Mouse (Mus musculus) hindbrain, postnatal 0 days (tissue): ENCODE results near the gene Gnpat. TPM values are rescaled to one million over a fixed set of nuclear protein-coding genes. Genes with fewer than 3 reads are reported as not detected.
A peak's percentile ranks its signal among the peaks of the same experiment; 100 is the strongest.

Source experiments
- ATAC-seq: fragments of 200-750 bp; cut with Nextera tagmentation; 2 replicates; pipeline ENCODE4 v1.8.0; 2017; ENCODE audit warnings: mild to moderate bottlenecking, moderate TSS enrichment, moderate library complexity
- DNase-seq: peaks from one replicate; pipeline ENCODE4 v3.0.0-alpha.2; 2015; ENCODE audit warnings: low spot score
- H3K27ac ChIP-seq: fragments of 300-500 bp; sonication (generic); 2 replicates; pipeline ENCODE4 v1.5.1; 2014; ENCODE audit warnings: mild to moderate bottlenecking
- H3K27me3 ChIP-seq: fragments of 300-500 bp; sonication (generic); 2 replicates; pipeline ENCODE4 v1.6.1; 2014; ENCODE audit warnings: low read length, mixed read lengths; ENCODE audit not compliant: insufficient read depth
- H3K36me3 ChIP-seq: fragments of 300-500 bp; sonication (generic); 2 replicates; pipeline ENCODE4 v1.6.1; 2014; ENCODE audit warnings: low read length, mixed read lengths; ENCODE audit not compliant: insufficient read depth
- H3K4me1 ChIP-seq: fragments of 300-500 bp; sonication (generic); 2 replicates; pipeline ENCODE4 v1.6.1; 2014; ENCODE audit warnings: antibody characterized with exemption, low read length, mixed read lengths; ENCODE audit not compliant: insufficient read depth
- H3K4me2 ChIP-seq: fragments of 300-500 bp; sonication (generic); 2 replicates; pipeline ENCODE4 v1.6.1; 2014; ENCODE audit warnings: low read depth, mild to moderate bottlenecking, low read length, moderate library complexity, mixed read lengths
- H3K4me3 ChIP-seq: fragments of 300-500 bp; sonication (generic); 2 replicates; pipeline ENCODE4 v1.5.1; 2014; ENCODE audit warnings: low read length
- H3K9ac ChIP-seq: fragments of 300-500 bp; sonication (generic); replicated peaks from 2 replicates; pipeline ENCODE4 v1.6.1; 2014; ENCODE audit warnings: mild to moderate bottlenecking, low read length, moderate library complexity, mixed read lengths
- H3K9me3 ChIP-seq: fragments of 300-500 bp; sonication (generic); 2 replicates; pipeline ENCODE4 v1.6.1; 2016; ENCODE audit warnings: low read length, mixed read lengths
- CTCF ChIP-seq: IDR thresholded peaks from 2 replicates; pipeline ENCODE4 v1.5.1; 2016; ENCODE audit warnings: antibody characterized with exemption, control low read depth, low read depth
- WGBS: fragments of 180-500 bp; shearing (Covaris S2); extraction: QIAGEN DNeasy Blood & Tissue Kit; methylation state at CpG from one replicate; pipeline ENCODE4 v1.1.7; 2014; 5-methylcytosine and 5-hydroxymethylcytosine counted together
- polyA plus RNA-seq: library from polyadenylated mRNA; unstranded; fragments of >200 nt; fragmentation: Nextera tagmentation; extraction: Ambion mirVana; gene quantifications from 2 replicates; pipeline ENCODE4 v1.2.1, GENCODE M21; 2015
- total RNA-seq: library from RNA; depleted of rRNA; stranded (reverse); fragments of >200 nt; gene quantifications from 2 replicates; pipeline ENCODE4 v1.2.3, GENCODE M21; 2014

The Gnpat gene
- total and polyA plus RNA-seq, 2 experiments from 2014 or later = 47.2 to 53.5 TPM

DNA sequence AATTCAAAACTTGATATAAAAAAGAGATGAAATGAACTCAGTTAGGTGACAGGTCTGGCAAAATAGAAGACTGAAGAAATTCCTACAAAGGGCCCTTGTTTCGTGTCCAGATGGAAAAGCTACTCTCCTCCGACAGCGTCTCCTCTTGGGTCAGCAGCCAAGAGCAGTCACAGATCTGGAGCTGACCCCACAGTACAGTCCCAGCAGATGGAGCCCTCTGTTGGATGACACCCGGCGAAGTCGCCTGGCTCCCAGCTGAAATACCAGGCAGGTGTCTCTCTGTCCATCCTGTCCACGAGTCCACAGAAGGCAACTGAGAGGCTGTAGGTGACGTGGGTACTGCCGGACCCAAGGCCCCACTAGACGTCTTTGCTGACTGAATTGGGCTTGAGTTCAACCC, 47.5 kb downstream of the Gnpat start:
- TF ChIP-seq CTCF = peak; percentile 32; the same call in 1 of the 2 replicates
- H3K4me2 ChIP-seq = no peak overlapping the region
- DNase-seq = peak; percentile 20
- 69% methylated on average over 10 of the region's 10 CpGs for WGBS
- H3K27ac ChIP-seq = no peak overlapping the region
- no peaks in the 10 kb centered on the region for H3K4me1 ChIP-seq
- H3K36me3 ChIP-seq = peaks cover 26% of the 10 kb centered on the region
- no peaks in the 10 kb centered on the region for H3K27me3 ChIP-seq
- no peak overlapping the region for H3K4me3 ChIP-seq
- H3K9me3 ChIP-seq = no peaks in the 10 kb centered on the region
- H3K9ac ChIP-seq = no peak overlapping the region
- no peak for ATAC-seq

DNA sequence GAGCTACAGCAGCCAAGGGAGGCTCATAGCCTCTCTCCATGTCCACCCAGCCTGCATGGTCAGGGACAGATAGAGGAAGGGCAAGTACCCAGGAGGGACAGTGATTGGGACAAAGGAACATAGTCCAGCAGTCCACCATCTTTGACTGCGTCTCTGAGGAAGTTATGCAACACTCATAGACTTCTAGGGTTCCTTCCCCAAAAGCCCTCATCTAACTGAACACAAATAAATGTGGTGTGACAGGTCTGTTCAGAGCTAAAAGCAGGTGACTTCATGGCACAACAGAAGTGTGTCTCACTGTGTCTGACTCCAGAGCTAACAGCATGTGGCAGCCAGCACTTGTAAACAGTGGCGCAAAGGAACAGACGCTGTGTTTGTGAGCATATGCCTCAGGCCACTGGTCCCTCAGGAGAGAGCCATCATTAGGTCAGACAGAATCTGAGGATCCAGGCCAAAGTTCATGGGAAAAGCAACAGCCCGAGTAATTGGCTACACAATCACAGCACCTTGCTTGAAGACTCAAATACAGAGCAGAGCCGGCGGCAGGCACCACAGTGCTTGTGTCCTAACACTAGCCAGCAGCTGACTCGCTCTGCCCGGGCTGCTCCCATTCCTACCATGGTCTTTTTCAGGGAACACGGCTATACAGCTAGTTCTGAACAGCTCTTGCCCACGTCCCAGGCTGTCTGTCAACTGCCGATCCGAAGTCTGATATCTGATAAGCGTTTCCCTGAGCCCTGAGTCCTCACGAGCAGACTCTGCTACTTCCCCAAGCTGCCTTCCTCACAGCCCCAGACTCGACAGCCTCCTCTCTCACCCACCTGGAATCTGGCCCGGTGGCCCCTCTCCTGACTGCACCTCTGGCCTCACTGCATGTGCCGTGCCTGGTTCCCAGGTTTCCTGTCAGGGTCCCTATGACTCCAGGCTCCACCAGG, 49.4 kb downstream of the Gnpat start:
- 73% methylated on average over 17 of the region's 17 CpGs for WGBS
- ATAC-seq = no peak

DNA sequence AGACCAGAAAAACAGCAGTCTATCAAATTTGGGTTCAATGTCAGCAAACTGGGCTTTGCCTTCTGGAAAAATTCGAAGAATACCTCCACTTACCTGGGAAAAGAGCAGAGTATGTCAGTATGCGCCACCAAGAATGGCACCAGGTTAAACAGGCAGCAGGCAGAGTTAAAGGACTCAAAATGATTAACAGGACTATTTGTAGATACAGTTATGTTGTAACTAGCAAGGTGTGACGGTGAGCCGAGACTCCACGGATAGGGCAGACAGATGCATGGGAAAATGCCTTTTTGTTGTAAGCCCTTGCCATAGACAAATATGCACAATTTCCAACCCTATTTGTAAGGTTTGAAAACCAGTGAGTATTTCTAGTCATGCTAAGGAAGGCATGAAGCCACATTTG, 51.2 kb downstream of the Gnpat start:
- Histone ChIP-seq H3K9ac (no peak overlapping the region), H3K27ac (no peak overlapping the region), H3K36me3 (peaks cover 8% of the 10 kb centered on the region; the same call in 1 of the 2 replicates), H3K4me2 (no peak overlapping the region), H3K9me3 (no peaks in the 10 kb centered on the region), H3K27me3 (no peaks in the 10 kb centered on the region), H3K4me3 (no peak overlapping the region), H3K4me1 (no peaks in the 10 kb centered on the region)
- no peak for TF ChIP-seq CTCF
- DNase-seq (no peak), ATAC-seq (no peak)
- WGBS = 100% methylated on average over 5 of the region's 5 CpGs

More for the DNA sequence above, 49.4 kb downstream of the Gnpat start:
- Histone ChIP-seq H3K4me1 (no peaks in the 10 kb centered on the region), H3K36me3 (peaks cover 18% of the 10 kb centered on the region; the same call in 1 of the 2 replicates), H3K9ac (no peak overlapping the region), H3K4me3 (no peak overlapping the region), H3K27me3 (no peaks in the 10 kb centered on the region), H3K27ac (no peak overlapping the region), H3K4me2 (no peak overlapping the region), H3K9me3 (no peaks in the 10 kb centered on the region)
- TF ChIP-seq CTCF = no peak
- no peak for DNase-seq

DNA sequence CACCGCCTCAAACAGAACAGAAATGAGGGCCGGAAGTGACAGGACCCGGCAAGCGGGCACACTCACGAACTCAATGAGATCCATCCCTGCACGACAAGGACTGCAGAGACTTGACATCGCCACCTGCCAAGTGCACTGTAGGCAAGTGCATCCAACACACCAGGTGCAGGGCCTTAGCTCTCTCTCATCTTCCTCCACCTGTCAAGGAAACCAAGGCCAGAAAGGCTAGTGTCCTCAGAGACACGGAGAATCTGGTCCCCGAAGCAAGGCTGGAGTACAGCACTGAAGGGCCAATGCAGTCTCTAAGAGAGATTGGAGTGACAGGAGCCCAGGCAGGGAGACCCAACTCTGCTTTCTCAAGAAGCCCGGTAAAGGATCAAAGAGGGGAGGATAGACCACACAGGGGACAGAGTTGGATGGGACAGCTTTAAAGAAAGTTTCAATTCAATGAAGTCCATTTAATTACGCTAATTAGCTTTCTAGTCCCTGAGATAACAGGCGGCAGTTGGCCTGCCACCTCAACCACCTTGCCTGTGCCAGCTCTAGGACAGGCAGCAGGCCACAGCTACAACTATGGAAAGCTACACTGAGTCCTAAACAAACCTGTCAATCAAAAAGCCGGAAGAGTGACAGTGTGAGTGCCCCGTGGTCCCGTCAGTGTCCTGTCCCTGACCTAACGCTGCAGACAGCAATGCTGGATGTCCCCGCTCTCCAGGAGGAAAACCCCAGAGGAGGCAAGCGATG, 55.1 kb downstream of the Gnpat start:
- WGBS = 72% methylated on average over 18 of the region's 18 CpGs
- Histone ChIP-seq H3K36me3 (peaks cover 8% of the 10 kb centered on the region; the same call in 1 of the 2 replicates), H3K4me2 (no peak overlapping the region), H3K4me1 (no peaks in the 10 kb centered on the region), H3K27me3 (no peaks in the 10 kb centered on the region), H3K9me3 (no peaks in the 10 kb centered on the region), H3K4me3 (no peak overlapping the region), H3K27ac (no peak overlapping the region), H3K9ac (no peak overlapping the region)
- DNase-seq (no peak), ATAC-seq (no peak)
- TF ChIP-seq CTCF = no peak

DNA sequence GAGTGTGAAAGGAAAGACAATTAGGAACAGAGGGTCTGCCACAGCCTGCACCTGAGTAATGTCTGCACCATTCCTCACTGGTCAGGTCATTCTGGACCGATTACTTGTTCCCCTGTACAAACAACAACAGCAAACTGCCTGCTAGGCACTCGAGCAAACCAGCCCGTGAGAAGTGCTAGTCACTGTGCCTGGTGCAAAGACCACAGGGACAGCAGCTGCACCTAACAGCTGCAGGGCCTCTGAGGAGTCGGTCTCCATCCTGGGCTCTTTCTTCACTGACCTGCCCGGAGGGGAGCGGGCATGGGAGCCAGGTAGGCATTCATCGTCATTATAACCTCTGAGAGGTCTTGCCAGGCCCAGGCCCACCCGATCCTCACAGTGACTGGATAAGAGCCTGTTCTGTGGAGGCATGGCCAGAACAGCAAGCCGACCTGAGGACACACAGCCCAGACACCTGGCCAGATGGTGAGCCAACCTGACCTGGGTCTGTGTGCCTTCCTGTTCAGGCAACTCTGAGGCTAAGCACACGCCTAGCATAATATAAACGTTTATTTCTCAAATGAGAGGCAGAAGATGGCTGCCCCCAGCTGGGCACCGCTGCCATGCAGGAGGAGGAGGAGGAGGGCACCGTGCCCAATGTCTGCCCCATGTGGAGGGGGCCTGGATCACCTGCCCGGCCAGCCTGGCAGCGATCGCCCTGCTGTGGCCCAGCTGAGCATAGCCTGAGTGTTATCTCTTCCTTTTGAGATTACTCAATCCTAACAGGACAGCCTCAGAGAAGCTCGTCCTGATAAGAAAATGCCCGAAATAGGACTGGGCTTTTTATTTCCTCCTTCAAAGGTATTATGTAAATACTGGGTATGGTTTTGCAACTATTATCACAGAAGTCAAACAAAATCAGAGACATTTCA, 58.8 kb downstream of the Gnpat start:
- no peak overlapping the region for H3K4me2 ChIP-seq
- H3K4me1 ChIP-seq = no peaks in the 10 kb centered on the region
- no peaks in the 10 kb centered on the region for H3K9me3 ChIP-seq
- H3K36me3 ChIP-seq = no peaks in the 10 kb centered on the region
- H3K4me3 ChIP-seq = no peak overlapping the region
- 67% methylated on average over 18 of the region's 18 CpGs for WGBS
- no peak for ATAC-seq
- no peak overlapping the region for H3K27ac ChIP-seq
- no peaks in the 10 kb centered on the region for H3K27me3 ChIP-seq
- no peak overlapping the region for H3K9ac ChIP-seq
- no peak for TF ChIP-seq CTCF
- peak; percentile 10 for DNase-seq

DNA sequence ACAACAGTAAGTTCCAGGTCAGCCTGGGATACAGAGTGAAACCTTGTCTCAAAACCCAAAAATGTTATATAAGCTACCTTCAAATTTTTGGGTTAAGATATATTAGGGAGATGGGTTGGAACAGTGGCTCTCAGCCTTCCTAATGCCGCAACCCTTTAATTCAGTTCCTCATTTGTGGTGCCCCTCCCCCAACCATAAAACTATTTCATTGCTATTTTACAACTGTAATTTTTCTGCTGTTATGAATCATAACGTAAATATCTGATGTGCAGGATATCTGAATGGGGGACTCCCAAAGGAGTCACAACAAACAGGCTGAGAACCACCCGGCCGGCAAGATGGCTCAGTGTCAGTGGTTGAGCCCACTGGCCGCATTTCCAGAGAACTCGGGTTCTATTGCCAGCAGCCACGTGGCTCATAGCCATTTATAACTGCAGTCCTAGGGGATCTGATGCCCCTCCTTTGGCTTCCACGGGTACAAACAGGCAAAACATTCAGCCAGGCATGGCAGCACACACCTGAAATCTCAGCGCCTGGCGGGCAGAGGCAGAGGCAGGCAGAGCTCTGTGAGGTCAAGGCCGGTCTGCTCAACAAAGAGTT, 59.8 kb downstream of the Gnpat start:
- no peak overlapping the region for H3K9ac ChIP-seq
- H3K36me3 ChIP-seq = no peaks in the 10 kb centered on the region
- no peak overlapping the region for H3K4me3 ChIP-seq
- 64% methylated on average over 11 of the region's 11 CpGs for WGBS
- ATAC-seq (no peak), DNase-seq (no peak)
- no peaks in the 10 kb centered on the region for H3K9me3 ChIP-seq
- no peaks in the 10 kb centered on the region for H3K27me3 ChIP-seq
- H3K4me1 ChIP-seq = no peaks in the 10 kb centered on the region
- no peak overlapping the region for H3K4me2 ChIP-seq
- TF ChIP-seq CTCF = no peak
- no peak overlapping the region for H3K27ac ChIP-seq
